Comparison of ENCODE assay signal across 31 mouse cellular contexts in genomic region chr5:10189480-10189879, GRCm38 (mm10). TPM values are rescaled to one million over a fixed set of nuclear protein-coding genes. Genes with fewer than 3 reads are reported as not detected.
DNase-seq lines count a peak whose midpoint lies in the region; ATAC-seq lines count a peak whose summit lies in the region.
"Had no signal": no experiment of that assay in that cellular context is flagged by ENCODE, and none has a peak within 500 bp of the region (broad histone marks: within the 10 kb centered on the region; RNA-seq: fewer than 3 reads in every experiment).

No protein-coding gene starts in this region.

- WGBS in forebrain, embryonic 10.5 days: 89% methylated on average over 4 of the region's 4 CpGs
- WGBS in hindbrain, embryonic 13.5 days: 93% methylated on average over 4 of the region's 4 CpGs

- no peak for ATAC-seq in hindbrain, embryonic 13.5 days (ENCODE audit: low FRiP score)
- no peak for ATAC-seq in megakaryocyte, adult 5-6 weeks (ENCODE audit: poor library complexity, severe bottlenecking)
- ATAC-seq: forebrain, embryonic 15.5 days; hindbrain, postnatal 0 days; intestine, postnatal 0 days had no signal

- H3K4me3 ChIP-seq in forebrain, embryonic 10.5 days: no peak overlapping the region
- H3K4me3 ChIP-seq in hindbrain, embryonic 13.5 days: no peak overlapping the region
- H3K4me3 ChIP-seq: embryonic facial prominence, embryonic 12.5 days; embryonic facial prominence, embryonic 15.5 days; forebrain, embryonic 12.5 days; forebrain, embryonic 15.5 days; heart, embryonic 12.5 days; heart, embryonic 15.5 days; hindbrain, embryonic 10.5 days had no signal

- no peaks in the 10 kb centered on the region for H3K4me1 ChIP-seq in forebrain, embryonic 10.5 days
- no peaks in the 10 kb centered on the region for H3K4me1 ChIP-seq in hindbrain, embryonic 13.5 days (replicated peaks)
- H3K4me1 ChIP-seq: embryonic facial prominence, embryonic 12.5 days; embryonic facial prominence, embryonic 15.5 days; forebrain, embryonic 12.5 days; forebrain, embryonic 15.5 days; heart, embryonic 12.5 days; heart, embryonic 15.5 days; hindbrain, embryonic 10.5 days had no signal

- H3K9ac ChIP-seq in hindbrain, embryonic 13.5 days: no peak overlapping the region
- H3K9ac ChIP-seq: embryonic facial prominence, embryonic 12.5 days; embryonic facial prominence, embryonic 15.5 days; forebrain, embryonic 12.5 days; forebrain, embryonic 15.5 days; heart, embryonic 12.5 days; heart, embryonic 15.5 days; hindbrain, embryonic 14.5 days had no signal

- H3K36me3 ChIP-seq in forebrain, embryonic 10.5 days (replicated peaks): no peaks in the 10 kb centered on the region
- H3K36me3 ChIP-seq in hindbrain, embryonic 13.5 days: no peaks in the 10 kb centered on the region
- H3K36me3 ChIP-seq: embryonic facial prominence, embryonic 12.5 days; embryonic facial prominence, embryonic 15.5 days; forebrain, embryonic 12.5 days; forebrain, embryonic 15.5 days; heart, embryonic 12.5 days; heart, embryonic 15.5 days; hindbrain, embryonic 10.5 days had no signal

- no peak overlapping the region for H3K4me2 ChIP-seq in hindbrain, embryonic 13.5 days
- H3K4me2 ChIP-seq: embryonic facial prominence, embryonic 12.5 days; embryonic facial prominence, embryonic 15.5 days; forebrain, embryonic 12.5 days; forebrain, embryonic 15.5 days; heart, embryonic 12.5 days; heart, embryonic 15.5 days; hindbrain, embryonic 14.5 days had no signal

- no peaks in the 10 kb centered on the region for H3K9me3 ChIP-seq in forebrain, embryonic 10.5 days
- 0 out of 2 replicates have a peak, but pooled peaks cover 3% of the 10 kb centered on the region for H3K9me3 ChIP-seq in hindbrain, embryonic 13.5 days
- H3K9me3 ChIP-seq: embryonic facial prominence, embryonic 12.5 days; embryonic facial prominence, embryonic 15.5 days; forebrain, embryonic 12.5 days; forebrain, embryonic 15.5 days; heart, embryonic 12.5 days; heart, embryonic 15.5 days; hindbrain, embryonic 10.5 days had no signal

- H3K27ac ChIP-seq in forebrain, embryonic 10.5 days: no peak overlapping the region
- H3K27ac ChIP-seq in hindbrain, embryonic 13.5 days: no peak overlapping the region
- H3K27ac ChIP-seq: embryonic facial prominence, embryonic 12.5 days; embryonic facial prominence, embryonic 15.5 days; forebrain, embryonic 12.5 days; forebrain, embryonic 15.5 days; heart, embryonic 15.5 days; hindbrain, embryonic 10.5 days; hindbrain, embryonic 14.5 days; hindbrain, postnatal 0 days had no signal

- peak; percentile 11 for DNase-seq in embryo, embryonic 10 days (ENCODE audit: low spot score)
- no peak for DNase-seq in embryo, embryonic 11 days
- DNase-seq in R1 (ENCODE audit: low read depth, low spot score): peak; percentile 88
- DNase-seq in embryo, embryonic 9.5 days (ENCODE audit: extremely low spot score): peak; percentile 11
- no peak for DNase-seq in forebrain, embryonic 10.5 days (ENCODE audit: extremely low spot score, low spot score)
- DNase-seq: adrenal gland, postnatal 14 days; cerebellum, adult 11-12 months; cerebellum, adult 9-10 months; cerebellum, postnatal 14 days; gastrocnemius, postnatal 25 days; heart, adult 18-20 months; heart, postnatal 10 days; heart, postnatal 36 days had no signal

- no peaks in the 10 kb centered on the region for H3K27me3 ChIP-seq in forebrain, embryonic 10.5 days (ENCODE audit: poor library complexity, severe bottlenecking)
- H3K27me3 ChIP-seq in hindbrain, embryonic 13.5 days: no peaks in the 10 kb centered on the region
- H3K27me3 ChIP-seq: embryonic facial prominence, embryonic 12.5 days; embryonic facial prominence, embryonic 15.5 days; forebrain, embryonic 12.5 days; forebrain, embryonic 15.5 days; heart, embryonic 12.5 days; heart, embryonic 15.5 days had no signal

RNA-seq across cellular contexts. Expression of gene Gm5152, which starts 56.8 kb away (rescaled TPM):
- polyA plus RNA-seq in forebrain, embryonic 10.5 days (2016; fragmentation: Nextera tagmentation; extraction: Ambion mirVana): not detected in 2 replicates
- polyA plus RNA-seq in hindbrain, embryonic 13.5 days (2015; fragmentation: Nextera tagmentation; extraction: Ambion mirVana): not detected in 2 replicates
- total RNA-seq in megakaryocyte, adult 5-6 weeks (2015): not detected in 2 replicates
- not detected in 2 replicates for total RNA-seq in megakaryocyte, adult 5-6 weeks (2017)
- total RNA-seq: adrenal gland, adult 18-20 months; adrenal gland, postnatal 14 days; gastrocnemius, adult 8-10 months; gastrocnemius, postnatal 25 days; heart, adult 18-20 months; heart, postnatal 10 days; heart, postnatal 36 days; hindbrain, postnatal 0 days; MEL had no signal
- polyA plus RNA-seq: brain, embryonic 14.5 days; embryonic facial prominence, embryonic 12.5 days; embryonic facial prominence, embryonic 15.5 days; forebrain, embryonic 12.5 days; forebrain, embryonic 15.5 days; gonadal fat pad, adult 2 months; heart, embryonic 12.5 days; heart, embryonic 15.5 days; hindbrain, embryonic 10.5 days; hindbrain, embryonic 14.5 days; hindbrain, postnatal 0 days; intestine, embryonic 14.5 days; intestine, postnatal 0 days had no signal

Comparison
In these comparisons a context has a peak if more than half of its experiments do, and no peak if none do; other contexts are left out.
1. DNase-seq: peak in embryo, embryonic 10 days (single experiment), R1 (single experiment) and embryo, embryonic 9.5 days (single experiment); none in embryo, embryonic 11 days (single experiment) and forebrain, embryonic 10.5 days (single experiment).